Mouse (Mus musculus): ENCODE results near the gene Stat1.
A peak's percentile ranks its signal among the peaks of the same experiment; 100 is the strongest.

Stat1 gene

GRCm38 (mm10) chr1:52118860-52119591, at the start of gene Stat1:
Gene Stat1, plus strand, starts transcription at chr1:52119440.
- DNase-seq (ENCODE audit: low read depth, low spot score) = peak; percentile 93

GRCm38 (mm10) chr1:52079724-52080367, 39.4 kb upstream of the Stat1 start:
- peak; percentile 24 for DNase-seq (ENCODE audit: low read depth, low spot score)

GRCm38 (mm10) chr1:52080375-52080774, 38.9 kb upstream of the Stat1 start:
- no peak for DNase-seq (ENCODE audit: low read depth, low spot score)

DNA sequence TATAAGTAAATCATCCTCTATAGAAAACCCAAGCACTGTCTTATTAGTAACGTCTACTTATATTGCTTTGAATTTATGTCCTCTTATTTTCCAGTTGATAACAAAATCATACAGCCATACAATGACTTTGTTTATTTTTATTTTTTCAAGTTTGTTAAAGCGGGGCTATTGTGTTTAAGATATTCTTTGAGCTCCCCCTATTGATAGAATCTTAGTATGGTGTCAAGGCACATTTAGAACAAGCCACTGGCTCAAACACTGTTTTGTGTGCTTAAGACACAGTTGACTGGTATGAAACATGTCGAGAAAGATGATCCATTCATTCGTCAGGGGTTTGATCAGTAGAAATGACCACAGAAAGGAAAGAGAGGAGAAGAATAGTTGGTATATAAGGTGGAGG, 33.0 kb upstream of the Stat1 start:
- no peak for DNase-seq (ENCODE audit: low read depth, low spot score)

DNA sequence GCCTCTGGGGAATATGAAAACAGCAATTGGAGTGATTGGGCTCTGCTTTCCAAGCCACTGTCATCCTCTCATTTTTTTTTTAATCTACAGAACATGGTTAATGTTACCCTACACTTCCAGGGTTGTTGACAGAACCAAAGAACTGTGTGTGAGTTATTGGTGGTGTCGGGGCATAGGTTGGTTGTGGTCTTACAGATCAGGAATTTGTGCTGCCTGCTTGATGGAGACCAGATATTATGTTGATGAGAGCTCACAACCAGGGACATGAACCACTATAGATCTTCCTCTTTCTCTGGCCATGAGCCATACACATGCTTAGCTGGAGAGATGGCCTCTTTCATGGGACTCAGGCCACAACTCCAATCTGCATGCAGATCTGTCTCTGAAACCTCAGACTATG, 32.1 kb upstream of the Stat1 start:
- DNase-seq (ENCODE audit: low read depth, low spot score) = no peak

DNA sequence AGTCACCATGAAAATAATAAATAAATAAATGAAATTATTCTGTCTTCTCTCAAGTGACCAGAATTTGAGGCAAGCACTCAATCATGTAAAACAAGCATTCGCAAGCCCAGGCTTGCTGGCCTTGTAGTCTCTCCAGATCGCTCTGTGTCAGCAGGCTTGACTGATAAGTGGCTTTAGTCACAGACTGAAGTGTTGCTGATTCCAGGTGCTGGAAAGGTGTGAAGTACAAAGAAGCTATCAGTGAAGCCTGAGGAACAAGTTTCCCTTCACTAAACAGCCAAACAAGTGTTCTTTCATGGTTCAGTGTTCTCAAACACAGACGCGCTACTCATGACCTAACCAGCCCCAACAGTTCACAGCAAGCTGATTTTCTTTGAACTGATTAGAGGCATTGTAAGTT, 30.6 kb upstream of the Stat1 start:
- DNase-seq (ENCODE audit: low read depth, low spot score) = no peak

- DNase-seq (ENCODE audit: low read depth, low spot score) = peak; percentile 66
Observed at GRCm38 (mm10) chr1:52098618-52099232, 20.5 kb upstream of the Stat1 start.

GRCm38 (mm10) chr1:52100496-52100895, 18.7 kb upstream of the Stat1 start:
- DNase-seq (ENCODE audit: low read depth, low spot score) = no peak

DNA sequence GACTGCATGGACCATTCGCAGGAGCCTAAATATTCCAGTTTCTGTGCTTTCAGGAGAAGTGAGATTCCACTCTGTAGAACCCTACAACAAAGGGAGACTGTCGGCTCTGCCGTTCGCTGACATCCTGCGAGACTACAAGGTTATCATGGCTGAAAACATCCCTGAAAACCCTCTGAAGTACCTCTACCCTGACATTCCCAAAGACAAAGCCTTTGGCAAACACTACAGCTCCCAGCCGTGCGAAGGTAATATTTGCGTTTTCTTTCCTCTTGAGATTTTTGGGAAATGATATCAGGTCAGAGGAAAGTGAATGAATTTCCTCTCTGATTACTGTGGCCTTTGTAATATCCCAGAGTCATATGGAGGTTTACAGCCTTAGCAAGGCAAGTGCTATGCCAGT, 16.4 kb upstream of the Stat1 start:
- no peak for DNase-seq (ENCODE audit: low read depth, low spot score)

DNA sequence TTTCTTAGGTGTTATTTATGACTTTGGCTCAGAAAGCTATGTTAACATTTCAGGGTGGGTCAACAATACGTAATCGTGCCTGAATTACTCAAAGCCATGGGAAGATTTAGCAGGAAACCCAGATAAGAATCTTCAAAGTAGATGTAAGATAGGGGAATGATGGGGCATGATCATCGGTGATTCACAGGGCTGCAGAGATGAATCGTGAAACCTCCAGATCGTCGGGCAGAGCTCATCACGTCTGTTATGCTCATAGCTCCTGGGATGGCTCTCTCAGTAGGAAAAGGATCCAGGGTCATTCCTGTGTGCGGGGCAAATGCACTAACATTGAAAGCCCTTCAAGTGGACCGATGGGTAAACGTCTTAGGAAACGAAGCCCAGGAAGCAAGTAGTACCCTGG, 12.0 kb upstream of the Stat1 start:
- DNase-seq (ENCODE audit: low read depth, low spot score) = no peak

- no peak for DNase-seq (ENCODE audit: low read depth, low spot score)
Observed at GRCm38 (mm10) chr1:52111217-52111616, 8.0 kb upstream of the Stat1 start.

GRCm38 (mm10) chr1:52112301-52112700, 6.9 kb upstream of the Stat1 start:
- DNase-seq (ENCODE audit: low read depth, low spot score) = no peak

GRCm38 (mm10) chr1:52113067-52113665, 6.1 kb upstream of the Stat1 start:
- no peak for DNase-seq (ENCODE audit: low read depth, low spot score)

GRCm38 (mm10) chr1:52113666-52114069, 5.6 kb upstream of the Stat1 start:
- peak; percentile 97 for DNase-seq (ENCODE audit: low read depth, low spot score)

- DNase-seq (ENCODE audit: low read depth, low spot score) = no peak
Observed at GRCm38 (mm10) chr1:52116441-52116840, 2.8 kb upstream of the Stat1 start.

GRCm38 (mm10) chr1:52117777-52118176, 1.5 kb upstream of the Stat1 start:
- no peak for DNase-seq (ENCODE audit: low read depth, low spot score)

GRCm38 (mm10) chr1:52119691-52120090, 451 bp downstream of the Stat1 start:
- DNase-seq (ENCODE audit: low read depth, low spot score) = no peak

DNA sequence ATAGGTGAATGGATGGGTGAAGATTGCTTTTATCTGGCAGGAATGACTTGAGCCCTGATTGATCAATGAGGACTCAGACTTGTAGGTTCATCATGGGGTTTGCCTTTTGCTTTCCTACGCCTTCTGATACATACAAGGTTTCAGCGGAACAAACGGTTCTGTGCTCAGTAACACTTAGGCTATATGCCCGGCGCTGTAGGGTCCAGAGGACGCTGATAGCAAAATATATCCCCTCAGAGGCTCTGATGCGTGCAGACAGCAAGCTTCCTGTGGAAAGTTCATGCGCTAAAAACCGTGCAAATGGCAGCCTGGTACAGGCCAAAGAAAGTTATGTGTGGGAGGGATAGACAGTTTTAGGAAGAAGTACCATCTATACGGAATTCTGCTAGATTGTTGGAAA, 951 bp downstream of the Stat1 start:
- no peak for DNase-seq (ENCODE audit: low read depth, low spot score)

DNA sequence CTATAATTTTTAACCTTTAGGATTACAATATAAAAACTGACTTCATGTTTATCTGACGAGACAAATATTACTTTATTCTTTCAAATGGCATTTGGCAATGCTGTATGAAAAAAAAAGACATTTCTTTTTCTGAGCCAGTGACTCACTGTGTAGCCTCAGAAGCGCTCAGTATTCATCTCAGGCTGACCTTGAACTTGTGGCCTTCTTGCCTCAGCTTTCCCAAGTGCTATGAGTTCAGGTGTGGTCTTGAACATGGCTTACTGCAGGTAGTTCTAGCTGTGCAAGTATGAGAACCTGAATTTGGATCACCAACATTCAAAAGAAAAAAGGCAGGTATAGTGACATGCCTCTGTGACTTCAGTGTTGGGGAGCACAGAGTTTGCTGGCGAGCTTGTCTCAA, 1.8 kb downstream of the Stat1 start:
- no peak for DNase-seq (ENCODE audit: low read depth, low spot score)

DNA sequence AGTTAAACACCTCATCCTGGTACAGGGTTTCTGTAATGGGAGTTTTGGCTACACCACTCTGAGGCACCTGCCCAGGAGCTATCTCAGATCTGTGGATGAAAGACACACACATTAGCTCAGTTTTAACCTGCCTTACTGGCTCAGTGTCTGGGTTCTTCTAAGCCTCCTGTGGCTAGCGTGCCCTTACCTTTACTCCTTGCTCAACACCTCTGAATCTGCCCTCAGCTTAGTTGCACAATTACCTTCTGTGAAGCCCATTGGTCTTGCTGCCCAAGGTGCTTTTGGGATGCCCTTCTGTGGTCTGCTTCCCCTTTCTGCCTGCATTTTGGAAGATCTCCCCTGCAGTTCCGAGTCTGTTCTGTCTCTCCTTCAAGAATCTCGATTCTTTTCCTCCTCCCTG, 5.6 kb downstream of the Stat1 start:
- DNase-seq (ENCODE audit: low read depth, low spot score) = no peak

DNA sequence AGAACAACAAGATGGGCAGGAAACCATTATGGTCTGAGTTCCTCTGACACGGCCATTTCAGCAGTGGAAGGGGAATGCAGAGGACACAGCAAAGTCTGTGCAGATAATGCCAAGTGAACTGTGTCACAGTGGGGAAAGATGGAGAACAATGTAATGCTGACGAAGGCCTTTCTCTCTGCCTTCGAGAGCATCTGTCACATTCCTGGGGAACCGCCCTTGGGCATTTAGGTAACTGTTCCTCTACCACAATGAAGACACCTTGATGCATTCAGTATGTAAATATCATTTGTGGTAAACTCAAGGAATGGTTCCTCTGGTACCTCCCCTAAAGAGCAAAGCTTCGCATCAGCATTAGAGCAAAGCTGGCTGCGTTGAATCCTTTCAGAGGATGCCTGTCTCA, 8.1 kb downstream of the Stat1 start:
- no peak for DNase-seq (ENCODE audit: low read depth, low spot score)

DNA sequence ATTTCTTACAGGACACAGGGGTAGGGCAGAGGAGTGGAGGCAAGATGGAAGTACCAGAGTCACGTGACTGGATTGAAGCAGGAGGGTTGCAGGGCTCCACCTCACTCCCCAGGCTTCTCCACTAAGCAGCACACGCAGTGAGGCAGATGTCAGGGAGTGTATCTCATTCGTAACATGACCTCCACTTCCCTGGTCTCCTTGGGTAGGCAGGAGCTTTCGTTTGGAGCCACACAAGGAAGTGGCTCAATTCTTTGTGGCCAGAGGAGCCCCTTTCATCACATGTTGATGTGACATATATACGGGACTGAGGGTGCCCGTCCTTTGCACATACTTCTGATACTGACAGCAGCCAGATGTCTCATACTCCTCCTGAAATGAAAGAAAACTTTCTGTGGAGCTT, 10.6 kb downstream of the Stat1 start:
- DNase-seq (ENCODE audit: low read depth, low spot score) = no peak
